Mouse (Mus musculus) natural killer cell, adult 2 months (primary cell): ENCODE measurements around the gene Shc1.

Experiments
- DNase-seq, 2 experiments: peaks; one replicate each; pipeline ENCODE4 v3.0.0; 2022; ENCODE audit warnings: low spot score in 2 of 2

Gene Shc1

DNA sequence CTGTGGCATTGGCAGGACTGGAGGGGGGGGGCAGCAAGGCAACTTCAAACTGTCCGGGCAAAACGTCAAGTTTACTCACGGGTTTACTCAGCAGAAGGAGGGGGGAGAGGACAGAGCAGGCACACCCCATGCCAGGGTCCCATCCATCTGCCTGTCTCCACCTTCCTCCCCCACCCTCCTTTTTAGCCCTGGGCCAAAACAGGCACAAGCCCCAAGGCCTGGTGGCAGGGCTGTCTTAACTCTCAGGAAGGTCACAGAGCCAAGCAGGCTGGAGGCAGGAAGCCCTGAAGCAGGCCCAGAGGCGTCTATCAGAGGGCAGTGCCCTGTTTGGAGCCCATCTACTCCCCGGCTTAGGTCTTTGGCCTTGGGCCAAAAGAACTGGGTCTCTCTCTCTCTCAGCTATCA, 28.1 kb upstream of the Shc1 start:
- DNase-seq, result no peak

- DNase-seq, result no peak
Measured at GRCm38 (mm10) chr3:89390699-89391662, 27.3 kb upstream of the Shc1 start.

DNA sequence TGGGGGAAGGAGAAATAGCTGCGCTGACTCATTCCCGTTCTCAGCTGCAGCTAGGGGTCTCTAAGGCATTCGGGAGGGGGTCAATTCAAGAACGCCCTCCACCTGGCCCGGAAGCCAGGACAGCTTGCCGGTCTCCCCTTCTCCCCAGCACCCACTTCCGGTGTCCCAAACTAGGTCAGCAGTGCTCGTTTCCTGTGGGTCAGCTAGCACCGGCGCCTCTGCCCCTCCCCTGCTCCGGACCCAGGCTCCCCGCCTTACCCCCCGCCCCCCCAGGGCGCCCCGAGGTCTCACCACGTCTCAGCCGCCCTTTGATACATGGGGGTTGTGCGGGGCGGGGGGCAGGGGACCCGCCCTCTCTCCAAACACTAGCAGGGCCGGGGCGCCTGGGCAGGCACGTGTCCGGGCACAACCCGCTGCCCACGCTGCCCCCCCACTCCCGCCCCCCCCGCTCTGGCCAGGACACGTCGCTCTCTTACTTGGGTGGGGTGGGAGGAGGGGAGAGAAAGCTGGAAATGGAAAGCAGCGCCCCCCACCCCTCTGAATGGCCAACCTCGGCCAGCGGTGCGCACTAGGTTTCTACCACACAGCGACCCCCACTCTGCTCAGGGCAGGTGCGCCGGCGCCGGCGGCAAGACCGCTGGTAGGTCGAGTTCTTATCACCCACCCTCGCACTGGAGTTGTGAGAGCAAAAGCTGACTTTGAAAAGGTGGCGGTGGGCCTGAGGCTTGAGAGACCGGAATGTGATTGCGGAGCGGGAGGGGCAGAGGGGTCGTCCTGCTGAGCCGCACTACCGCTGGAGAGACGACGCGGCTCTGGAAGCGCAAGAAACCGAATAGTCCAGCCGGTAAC, 26.4 kb upstream of the Shc1 start:
- DNase-seq, result peak; percentile 41 to 62

- no peak for DNase-seq
Measured at GRCm38 (mm10) chr3:89392871-89393311, 25.4 kb upstream of the Shc1 start.

GRCm38 (mm10) chr3:89393605-89394004, 24.6 kb upstream of the Shc1 start:
- DNase-seq, result peak; percentile 94 to 96

DNA sequence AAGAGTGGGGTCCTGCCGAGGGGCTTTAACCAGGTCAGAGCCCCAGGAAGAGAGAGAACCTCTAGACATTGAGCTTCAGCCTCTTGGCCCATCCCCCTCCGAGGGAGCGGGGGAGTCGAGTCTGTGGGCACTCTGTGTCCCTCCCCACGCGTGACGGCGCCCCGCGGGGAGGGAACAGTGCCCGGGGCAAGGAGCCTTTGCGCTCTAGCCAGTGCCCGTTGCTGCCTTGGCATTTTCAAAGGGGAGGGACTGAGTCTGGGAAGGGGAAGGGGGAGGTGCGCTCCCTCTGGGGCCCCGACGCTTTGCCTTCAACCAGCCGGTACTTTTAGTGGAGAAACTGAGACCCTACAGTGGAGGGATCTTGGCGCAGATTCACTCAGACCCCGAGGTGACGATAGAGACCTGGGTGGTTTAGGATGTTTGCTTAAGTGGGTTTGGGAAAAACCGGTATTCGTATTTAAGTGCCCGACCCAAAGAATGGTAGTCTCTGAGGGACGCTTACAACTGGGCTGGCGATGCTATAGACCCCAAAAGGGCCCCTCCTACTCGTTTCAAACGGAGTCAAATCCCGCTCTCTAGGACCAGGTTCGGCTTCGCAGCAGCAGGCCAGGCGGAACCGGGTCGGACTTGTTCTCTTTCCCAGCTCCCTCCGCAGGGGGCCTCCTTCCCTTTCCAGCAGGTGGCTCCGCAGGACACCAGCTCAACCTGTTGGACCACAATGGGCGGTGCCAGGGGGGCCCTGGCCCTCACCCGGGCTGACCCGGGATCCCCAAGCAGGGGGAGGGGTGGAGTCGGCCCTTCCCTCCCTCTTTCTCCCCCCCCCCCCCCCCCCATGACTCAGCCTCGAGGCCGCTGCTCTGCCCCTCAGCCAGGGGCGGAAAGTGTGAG, 24.0 kb upstream of the Shc1 start, which contains the start of gene Zbtb7b:
TSS of gene Zbtb7b (minus strand) at position 771 of the 888 bp plus-strand sequence.
- peak; percentile 37 to 53 for DNase-seq

DNA sequence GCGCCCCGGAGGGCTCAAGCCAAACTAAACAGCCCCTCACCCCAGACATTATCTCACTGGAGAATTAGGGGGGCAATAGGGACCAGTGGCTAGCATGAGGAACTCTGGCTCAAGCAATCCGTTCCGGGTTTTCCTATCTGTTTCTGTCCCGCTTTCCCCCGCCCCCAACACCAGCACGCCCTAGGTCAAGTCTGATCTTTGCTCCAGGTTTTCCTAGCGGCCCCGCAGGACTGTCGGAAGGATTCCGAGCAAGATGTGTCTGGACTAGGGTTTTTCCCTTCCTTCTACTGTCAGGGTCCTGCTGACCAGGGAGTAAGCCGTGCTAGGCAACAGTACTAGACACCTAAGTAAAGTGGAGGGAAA, 23.4 kb upstream of the Shc1 start:
- DNase-seq, result peak; percentile 36 to 46

DNA sequence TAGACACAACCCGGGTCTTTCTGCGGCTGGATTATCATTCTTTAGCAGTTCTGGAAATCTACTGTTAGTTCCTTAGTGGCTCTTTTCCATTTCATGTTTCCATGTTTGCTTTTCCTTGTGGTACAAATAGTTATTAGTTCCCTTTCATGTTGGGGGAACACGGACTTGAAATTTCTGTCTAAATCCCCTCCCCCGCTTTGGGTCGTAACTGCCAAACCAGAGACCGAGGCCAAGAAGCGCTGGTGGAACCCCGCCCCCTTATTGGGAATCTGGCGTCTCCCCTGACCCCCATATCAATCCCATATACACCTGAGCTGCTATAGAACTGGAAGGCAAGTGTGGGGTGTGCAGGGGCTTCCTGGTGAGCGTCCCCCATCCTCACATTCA, 22.8 kb upstream of the Shc1 start:
- no peak for DNase-seq

GRCm38 (mm10) chr3:89395806-89396653, 22.2 kb upstream of the Shc1 start:
- DNase-seq, result peak; percentile 45 to 56

DNA sequence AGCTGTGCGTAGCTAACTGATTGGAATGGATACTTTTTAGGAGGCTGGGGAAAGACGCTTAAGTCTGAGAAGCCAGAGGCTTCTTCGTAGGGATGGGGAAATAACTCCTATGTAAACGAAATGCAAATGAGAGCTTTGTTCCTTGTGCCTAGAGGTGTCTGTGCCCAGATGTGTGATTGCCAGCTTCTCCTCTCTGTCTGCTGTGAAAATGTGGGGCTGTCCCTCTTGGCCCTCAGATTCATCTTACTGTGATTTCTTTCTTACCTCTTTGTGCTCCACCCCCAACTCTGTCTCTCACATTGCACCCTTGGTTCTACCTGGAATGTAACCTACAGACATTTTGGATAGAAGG, 21.6 kb upstream of the Shc1 start:
- DNase-seq, result no peak

DNA sequence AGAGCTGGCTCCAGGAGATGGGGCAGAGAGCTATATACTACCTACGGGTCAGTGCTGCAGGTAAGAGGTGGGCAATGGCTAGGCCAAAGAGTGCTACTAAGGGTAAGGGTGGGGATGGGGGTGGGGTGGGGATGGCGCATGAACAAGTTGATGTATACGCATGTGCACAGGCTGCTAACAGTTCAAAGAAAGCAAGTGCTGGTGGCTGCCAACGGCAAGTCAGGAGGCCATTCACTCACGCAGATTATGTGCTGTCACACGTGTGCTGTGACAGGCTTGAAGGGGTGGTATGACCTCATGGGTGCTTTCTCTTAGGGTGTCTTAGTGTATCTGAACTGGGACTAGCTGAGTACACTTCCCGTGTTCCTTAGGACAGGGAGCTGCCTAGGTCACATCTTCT, 16.9 kb upstream of the Shc1 start:
- DNase-seq, result no peak

- no peak for DNase-seq
Measured at GRCm38 (mm10) chr3:89402693-89403092, 15.6 kb upstream of the Shc1 start, which contains the start of gene Lenep. Gene Lenep, minus strand, starts transcription at chr3:89402793.

- no peak for DNase-seq
Measured at GRCm38 (mm10) chr3:89406887-89407286, 11.4 kb upstream of the Shc1 start.

GRCm38 (mm10) chr3:89408448-89408847, 9.8 kb upstream of the Shc1 start:
- no peak for DNase-seq

- DNase-seq, result no peak
Measured at GRCm38 (mm10) chr3:89409701-89410100, 8.5 kb upstream of the Shc1 start.

GRCm38 (mm10) chr3:89410864-89411263, 7.4 kb upstream of the Shc1 start:
- DNase-seq, result no peak

GRCm38 (mm10) chr3:89411490-89412393, 6.5 kb upstream of the Shc1 start, which contains the start of gene Flad1:
Gene Flad1, minus strand, starts transcription at chr3:89411870.
- DNase-seq, result peak; percentile 98 to 100

DNA sequence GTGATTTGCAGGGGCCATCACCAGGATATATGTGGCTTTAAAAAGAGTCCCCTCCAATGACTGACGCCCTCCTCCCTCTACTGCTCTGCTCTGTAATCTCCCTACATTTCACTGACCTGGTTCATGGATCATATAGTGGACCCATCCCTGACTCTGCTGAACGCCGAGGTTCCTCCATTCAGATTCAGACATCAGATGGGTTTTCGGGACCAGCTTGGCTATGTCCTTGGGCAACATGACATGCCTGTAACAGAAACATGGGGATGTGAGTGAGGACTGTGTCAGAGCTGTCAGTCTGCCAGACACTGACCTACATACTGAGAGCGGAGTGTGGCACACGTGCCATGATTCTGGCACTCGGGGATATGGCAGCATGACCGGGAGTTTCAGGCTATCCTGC, 2.1 kb upstream of the Shc1 start:
- DNase-seq, result no peak

DNA sequence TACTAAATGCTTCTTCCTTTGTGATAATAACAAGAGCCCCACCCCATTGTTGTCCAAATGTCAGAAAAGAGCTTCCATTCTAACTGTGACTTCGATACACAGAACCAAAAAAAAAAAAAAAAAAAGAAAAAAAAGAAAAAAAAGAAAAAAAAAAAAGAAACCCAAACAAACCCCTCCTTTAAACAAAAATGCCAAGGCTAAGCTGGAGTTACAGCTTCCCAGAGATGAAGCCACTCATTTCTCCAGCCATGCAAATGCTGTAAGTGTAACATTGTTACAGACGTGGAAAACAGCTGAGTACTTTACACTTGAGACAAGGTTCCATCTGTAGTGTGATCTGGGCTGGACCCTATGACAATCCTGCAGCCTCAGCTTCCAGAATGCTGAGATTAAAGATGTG, 1.1 kb upstream of the Shc1 start:
- no peak for DNase-seq

DNA sequence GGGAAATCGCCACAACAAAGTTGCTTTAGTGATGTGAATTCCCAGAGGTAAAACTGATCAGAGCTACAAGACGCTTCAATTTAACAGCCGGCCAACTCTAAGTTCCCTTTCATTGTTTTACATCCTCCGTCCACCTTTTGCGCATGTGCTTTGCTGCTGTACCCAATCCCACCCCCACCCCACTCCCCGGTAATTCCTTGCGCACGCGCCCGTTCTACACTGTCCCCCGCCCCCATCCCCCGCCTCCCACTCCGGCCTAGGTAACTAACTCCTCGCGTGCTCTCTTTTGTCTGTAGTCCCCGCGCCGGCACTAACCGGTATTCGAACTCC, 438 bp upstream of the Shc1 start:
- DNase-seq, result no peak
